Mouse (Mus musculus): ENCODE results near the gene 5530400C23Rik.
"Not testable (repeated sequence)": the region's sequence is repeated elsewhere in the genome, so short reads cannot be mapped to it uniquely, and the experiment has no call there.

The 5530400C23Rik gene

DNA sequence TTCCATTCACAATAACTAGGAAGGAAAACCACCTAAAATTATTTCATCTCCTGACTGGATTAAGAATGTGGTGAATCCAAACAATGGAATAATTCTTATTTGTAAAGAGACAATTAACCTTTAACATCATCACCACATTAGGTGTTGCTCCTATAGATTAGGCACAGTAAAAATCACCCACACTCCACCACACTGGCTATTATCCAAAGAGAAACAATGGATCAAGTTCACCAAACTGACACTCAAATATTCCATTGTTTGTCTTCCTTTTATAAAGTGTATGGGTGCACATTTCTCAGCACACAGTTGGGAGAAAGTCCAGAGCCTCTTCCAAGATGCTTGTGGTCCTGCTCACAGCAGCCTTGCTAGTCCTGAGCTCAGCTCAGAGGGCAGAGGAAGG lies at the start of gene 5530400C23Rik:
TSS of gene 5530400C23Rik (plus strand) at position 301 of the 400 bp plus-strand sequence.
- DNase-seq (ENCODE audit: low read depth, low spot score), result not testable (repeated sequence)

DNA sequence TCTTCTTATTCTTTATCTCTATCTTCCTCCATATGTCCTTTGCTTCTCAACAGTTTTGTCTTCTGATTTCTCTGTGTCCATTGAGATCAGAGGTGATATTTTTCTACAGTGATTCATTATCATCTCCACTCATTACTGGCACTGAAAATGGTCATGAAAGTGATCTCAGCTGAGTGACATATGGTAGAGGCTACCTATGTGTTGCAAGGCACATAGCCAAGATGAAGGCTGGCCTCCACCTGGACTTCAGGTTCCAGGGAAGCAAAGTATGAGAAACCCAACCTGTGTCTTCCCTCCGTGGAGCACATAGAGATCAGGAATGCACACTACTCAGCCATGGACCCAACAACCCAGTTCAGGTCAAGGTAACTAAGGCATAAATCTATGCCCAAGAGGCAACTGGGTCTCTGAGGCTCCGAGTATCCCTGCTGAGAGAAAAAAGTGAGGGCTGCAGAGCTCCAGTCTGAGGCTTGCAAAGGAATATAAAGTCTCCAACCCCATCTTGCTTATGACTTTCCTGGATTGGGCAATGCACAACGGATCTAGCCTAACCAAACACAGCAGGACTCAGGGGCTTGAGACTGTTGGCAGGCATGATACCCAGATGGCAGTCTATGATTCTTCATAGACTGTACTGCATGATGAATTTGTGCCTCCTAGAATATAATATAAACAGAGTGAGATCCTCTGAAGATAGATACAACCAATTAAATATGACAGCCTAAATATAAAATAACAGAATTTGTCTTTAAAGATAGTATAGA lies 14.1 kb downstream of the 5530400C23Rik start:
- DNase-seq (ENCODE audit: low read depth, low spot score), result no peak

GRCm38 (mm10) chr6:133313896-133314295 lies 21.9 kb downstream of the 5530400C23Rik start:
- DNase-seq (ENCODE audit: low read depth, low spot score), result peak; percentile 24

DNA sequence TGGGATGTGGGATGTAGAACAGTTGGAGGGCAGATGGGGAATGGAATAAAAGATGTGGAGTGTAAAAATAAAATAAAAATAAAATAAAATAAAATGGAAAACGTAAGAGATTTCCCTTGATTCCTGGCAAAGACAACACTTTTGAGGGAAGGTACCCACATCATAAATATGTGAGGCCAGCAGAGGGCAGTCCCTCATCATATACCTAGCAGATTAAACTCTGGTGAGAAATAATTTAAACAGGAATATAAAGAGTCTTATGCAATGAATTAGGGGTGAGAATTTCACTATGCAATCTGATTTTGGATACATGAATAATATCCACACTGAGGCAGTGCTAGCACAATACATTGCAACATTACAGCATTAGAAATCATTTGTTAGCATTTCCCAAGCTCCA lies 46.5 kb downstream of the 5530400C23Rik start:
- no peak for DNase-seq (ENCODE audit: low read depth, low spot score)

DNA sequence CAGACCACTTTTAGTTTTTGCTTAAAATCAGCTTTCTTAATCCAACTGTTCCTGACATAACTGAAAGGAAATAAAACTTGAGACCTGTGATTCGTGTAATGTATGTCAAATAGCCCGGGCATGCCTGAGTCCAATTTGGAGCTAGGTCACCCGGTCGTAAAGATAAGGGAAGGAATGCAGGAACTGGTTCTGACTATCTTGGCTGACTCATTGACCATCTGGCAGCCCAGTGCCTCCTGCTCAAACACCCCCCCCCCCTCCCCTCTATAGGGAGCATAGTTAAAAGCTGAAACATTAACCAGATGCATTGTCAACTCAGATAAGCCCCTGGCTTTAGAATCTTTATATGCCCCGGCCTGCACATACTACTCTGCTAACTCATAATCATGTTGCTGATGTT lies 49.7 kb downstream of the 5530400C23Rik start:
- not testable (repeated sequence) for DNase-seq (ENCODE audit: low read depth, low spot score)

All from WW6 (cell line).